Mouse (Mus musculus) cerebellum, postnatal 4 days (tissue): ENCODE results near the gene Mrln.

Experiments
- DNase-seq, 2 experiments: peaks; one replicate each; pipeline ENCODE4 v3.0.0; 2022; ENCODE audit warnings: low spot score in 2 of 2, mixed read lengths in 1 of 2

The Mrln gene

GRCm38 (mm10) chr10:70204505-70205399, at the start of gene Mrln:
TSS of gene Mrln (plus strand) at chr10:70204664.
- peak in 1 of 2 experiments; percentile 16 for DNase-seq

- DNase-seq = no peak
Measured at GRCm38 (mm10) chr10:70156431-70157165, 47.9 kb upstream of the Mrln start.

- DNase-seq = no peak
Measured at GRCm38 (mm10) chr10:70159651-70160320, 44.7 kb upstream of the Mrln start.

- no peak for DNase-seq
Measured at GRCm38 (mm10) chr10:70160811-70161210, 43.7 kb upstream of the Mrln start.

GRCm38 (mm10) chr10:70161504-70161903, 43.0 kb upstream of the Mrln start:
- no peak for DNase-seq

GRCm38 (mm10) chr10:70163681-70164080, 40.8 kb upstream of the Mrln start:
- DNase-seq = no peak

GRCm38 (mm10) chr10:70165877-70166276, 38.6 kb upstream of the Mrln start:
- DNase-seq = no peak

- no peak for DNase-seq
Measured at GRCm38 (mm10) chr10:70166427-70166826, 38.0 kb upstream of the Mrln start.

- DNase-seq = no peak
Measured at GRCm38 (mm10) chr10:70167625-70168024, 36.8 kb upstream of the Mrln start.

- DNase-seq = no peak
Measured at GRCm38 (mm10) chr10:70168396-70168795, 36.1 kb upstream of the Mrln start.

GRCm38 (mm10) chr10:70169044-70169443, 35.4 kb upstream of the Mrln start:
- no peak for DNase-seq

- peak; percentile 45 to 56 for DNase-seq
Measured at GRCm38 (mm10) chr10:70173314-70173713, 31.1 kb upstream of the Mrln start.

- DNase-seq = no peak
Measured at GRCm38 (mm10) chr10:70174494-70175190, 29.8 kb upstream of the Mrln start.

- DNase-seq = no peak
Measured at GRCm38 (mm10) chr10:70180727-70181126, 23.7 kb upstream of the Mrln start.

GRCm38 (mm10) chr10:70181279-70181972, 23.0 kb upstream of the Mrln start:
- no peak for DNase-seq

GRCm38 (mm10) chr10:70183210-70184080, 21.0 kb upstream of the Mrln start:
- DNase-seq = no peak

GRCm38 (mm10) chr10:70186136-70186535, 18.3 kb upstream of the Mrln start:
- peak in 1 of 2 experiments; percentile 22 for DNase-seq

- no peak for DNase-seq
Measured at GRCm38 (mm10) chr10:70186586-70186985, 17.9 kb upstream of the Mrln start.

GRCm38 (mm10) chr10:70189864-70190263, 14.6 kb upstream of the Mrln start:
- DNase-seq = no peak

GRCm38 (mm10) chr10:70194283-70194682, 10.2 kb upstream of the Mrln start:
- DNase-seq = no peak
